ENCODE assay signal across 22 mouse cellular contexts in genomic region chr1:127589542-127589941, GRCm38 (mm10).
DNase-seq lines count a peak whose midpoint lies in the region; ATAC-seq lines count a peak whose summit lies in the region.
"Had no signal": no experiment of that assay in that cellular context is flagged by ENCODE, and none has a peak within 500 bp of the region (broad histone marks: within the 10 kb centered on the region; RNA-seq: fewer than 3 reads in every experiment).

No protein-coding gene starts in this region.

- H3K36me3 ChIP-seq in midbrain, embryonic 11.5 days (ENCODE audit: control insufficient read depth, insufficient read depth, low read length), result no peaks in the 10 kb centered on the region
- no peaks in the 10 kb centered on the region for H3K36me3 ChIP-seq in midbrain, embryonic 10.5 days
- H3K36me3 ChIP-seq: forebrain, embryonic 10.5 days; limb, embryonic 13.5 days; liver, embryonic 12.5 days; midbrain, embryonic 13.5 days; stomach, embryonic 15.5 days had no signal

- no peaks in the 10 kb centered on the region for H3K9me3 ChIP-seq in midbrain, embryonic 11.5 days (ENCODE audit: control insufficient read depth, low read length)
- H3K9me3 ChIP-seq in midbrain, embryonic 10.5 days (replicated peaks), result 0 out of 2 replicates have a peak, but pooled peaks cover 3% of the 10 kb centered on the region
- H3K9me3 ChIP-seq: forebrain, embryonic 10.5 days; limb, embryonic 13.5 days; liver, embryonic 12.5 days; midbrain, embryonic 13.5 days; stomach, embryonic 15.5 days had no signal

- DNase-seq in midbrain, embryonic 11.5 days (ENCODE audit: low spot score, missing footprints), result peak; percentile 41
- no peak for DNase-seq in midbrain, embryonic 10.5 days (ENCODE audit: low spot score)
- DNase-seq in cerebellum, adult 11 months, result peak; percentile 31
- peak; percentile 50 for DNase-seq in cerebellum, adult 8-10 months
- peak; percentile 56 to 62 for DNase-seq in cerebellum, postnatal 36 days
- no peak for DNase-seq in left cerebral cortex, adult 8-10 months (ENCODE audit: low spot score in 2 of 2)
- DNase-seq: adrenal gland, adult 2 months; kidney, adult 9 months; kidney, postnatal 14 days; layer of hippocampus, postnatal 36 days; lung, adult 18-20 months; lung, postnatal 10 days; thymus, adult 18-20 months; thymus, postnatal 36 days had no signal

- H3K27me3 ChIP-seq in midbrain, embryonic 11.5 days (ENCODE audit: control insufficient read depth, insufficient read depth, low read length), result no peaks in the 10 kb centered on the region
- H3K27me3 ChIP-seq in midbrain, embryonic 10.5 days (ENCODE audit: low read depth, poor library complexity, severe bottlenecking), result no peaks in the 10 kb centered on the region
- H3K27me3 ChIP-seq: limb, embryonic 13.5 days; liver, embryonic 12.5 days; midbrain, embryonic 13.5 days; stomach, embryonic 15.5 days had no signal

- no peak overlapping the region for H3K9ac ChIP-seq in midbrain, embryonic 11.5 days (ENCODE audit: low read length)
- H3K9ac ChIP-seq: limb, embryonic 13.5 days; liver, embryonic 12.5 days; midbrain, embryonic 13.5 days; stomach, embryonic 15.5 days had no signal

- H3K4me3 ChIP-seq in midbrain, embryonic 11.5 days (ENCODE audit: low read depth, low read length), result no peak overlapping the region
- no peak overlapping the region for H3K4me3 ChIP-seq in midbrain, embryonic 10.5 days
- H3K4me3 ChIP-seq: forebrain, embryonic 10.5 days; limb, embryonic 13.5 days; liver, embryonic 12.5 days; midbrain, embryonic 13.5 days; stomach, embryonic 15.5 days had no signal

- no peak overlapping the region for H3K27ac ChIP-seq in midbrain, embryonic 11.5 days (ENCODE audit: low read depth, low read length)
- H3K27ac ChIP-seq in midbrain, embryonic 10.5 days (replicated peaks), result no peak overlapping the region
- H3K27ac ChIP-seq: forebrain, embryonic 10.5 days; hindbrain, postnatal 0 days; limb, embryonic 13.5 days; liver, embryonic 12.5 days; midbrain, embryonic 13.5 days; stomach, embryonic 15.5 days had no signal

- ATAC-seq in midbrain, embryonic 11.5 days (ENCODE audit: low FRiP score), result no peak
- no peak for ATAC-seq in erythroid progenitor cell, adult 5-6 weeks (replicated peaks; ENCODE audit: low FRiP score, poor library complexity, severe bottlenecking)
- ATAC-seq: hindbrain, postnatal 0 days; intestine, embryonic 16.5 days; liver, embryonic 12.5 days; midbrain, embryonic 13.5 days had no signal

- H3K4me2 ChIP-seq in midbrain, embryonic 11.5 days, result no peak overlapping the region
- H3K4me2 ChIP-seq: limb, embryonic 13.5 days; liver, embryonic 12.5 days; midbrain, embryonic 13.5 days; stomach, embryonic 15.5 days had no signal

- WGBS in midbrain, embryonic 11.5 days, result 73% methylated on average over 3 of the region's 3 CpGs
- WGBS in midbrain, embryonic 10.5 days, result 87% methylated on average over 3 of the region's 3 CpGs

- no peaks in the 10 kb centered on the region for H3K4me1 ChIP-seq in midbrain, embryonic 11.5 days (ENCODE audit: control insufficient read depth, insufficient read depth, low read length)
- 0 out of 2 replicates have a peak, but pooled peaks cover under 1% of the 10 kb centered on the region for H3K4me1 ChIP-seq in midbrain, embryonic 10.5 days
- H3K4me1 ChIP-seq: limb, embryonic 13.5 days; liver, embryonic 12.5 days; midbrain, embryonic 13.5 days; stomach, embryonic 15.5 days had no signal

Comparison
In these comparisons a context has a peak if more than half of its experiments do, and no peak if none do; other contexts are left out.
1. DNase-seq: peak in midbrain, embryonic 11.5 days (single experiment), cerebellum, adult 11 months (single experiment), cerebellum, adult 8-10 months (single experiment) and cerebellum, postnatal 36 days (2 of 2); none in midbrain, embryonic 10.5 days (single experiment) and left cerebral cortex, adult 8-10 months (0 of 2).